Mouse (Mus musculus): ENCODE measurements around the gene Tgm4. TPM values are rescaled to one million over a fixed set of nuclear protein-coding genes. Genes with fewer than 3 reads are reported as not detected.

Gene Tgm4
- 1 to 10 TPM; 1.5 to 2.4 TPM for total RNA-seq (2021)
- long read RNA-seq, partial matches to known transcripts = 0 of 3 reads
- long read RNA-seq, other reads (novel, unspliced or antisense) = 3 of 3 reads

DNA sequence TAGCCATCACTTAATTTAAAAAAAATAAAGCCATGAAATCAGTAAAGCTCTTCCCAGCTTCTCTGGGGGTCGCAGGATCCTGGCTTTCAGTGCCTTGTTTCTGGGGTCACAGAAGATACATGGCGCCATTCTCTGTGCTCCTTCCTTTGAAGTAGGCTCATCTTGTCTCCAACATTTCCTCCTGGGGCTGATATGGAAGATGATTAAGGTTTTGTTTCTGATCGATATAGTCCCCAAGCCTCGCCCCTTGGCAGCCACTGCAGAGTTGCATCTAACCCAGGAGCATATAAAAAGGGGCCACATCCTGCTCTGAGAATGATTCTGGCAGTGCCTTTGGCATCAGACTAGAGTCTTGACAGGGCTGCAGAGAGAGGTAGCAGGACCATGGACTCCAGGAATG lies at the start of gene Tgm4:
Gene Tgm4 (plus strand): TSS at position 301 of the 400 bp plus-strand sequence.
- no peak for DNase-seq (ENCODE audit: low spot score in 2 of 2)

DNA sequence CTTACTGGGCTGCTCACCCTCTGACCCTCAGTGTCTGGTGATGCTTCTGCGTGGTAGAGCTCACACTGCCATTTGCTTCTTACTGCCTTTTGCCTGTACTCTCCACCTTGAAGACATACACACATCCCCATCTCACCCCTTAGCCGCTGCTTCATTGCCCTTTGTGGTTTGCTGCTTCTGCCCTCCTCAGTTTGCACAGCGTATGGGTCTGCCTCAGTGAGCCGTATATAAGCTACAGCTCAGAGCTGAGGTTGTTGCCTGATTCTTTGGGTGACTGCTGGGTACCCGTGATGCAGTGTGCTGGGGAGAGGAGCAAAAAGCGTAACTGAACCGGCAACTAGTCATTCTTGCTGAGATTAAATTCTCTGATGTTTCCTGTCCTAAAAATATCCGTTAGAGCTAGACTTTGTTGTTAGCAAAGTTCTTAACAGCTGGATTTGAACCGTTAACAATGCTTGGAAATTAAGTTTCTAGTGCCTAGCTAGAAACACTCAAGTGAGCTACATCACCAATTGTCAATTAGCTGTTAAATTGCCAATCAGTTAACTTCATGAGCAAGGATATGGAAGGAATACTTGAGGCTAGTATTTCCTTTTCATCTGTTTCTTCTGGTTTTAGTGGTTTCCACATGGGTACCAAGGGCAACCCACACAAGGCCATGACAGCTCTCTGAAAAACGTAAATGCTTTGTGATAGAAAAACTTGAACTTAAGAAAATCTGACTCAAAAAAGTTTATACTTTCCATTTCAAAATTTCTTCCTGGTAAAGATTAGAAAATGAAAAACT lies 35.9 kb upstream of the Tgm4 start:
- no peak for DNase-seq (ENCODE audit: low spot score in 2 of 2)

DNA sequence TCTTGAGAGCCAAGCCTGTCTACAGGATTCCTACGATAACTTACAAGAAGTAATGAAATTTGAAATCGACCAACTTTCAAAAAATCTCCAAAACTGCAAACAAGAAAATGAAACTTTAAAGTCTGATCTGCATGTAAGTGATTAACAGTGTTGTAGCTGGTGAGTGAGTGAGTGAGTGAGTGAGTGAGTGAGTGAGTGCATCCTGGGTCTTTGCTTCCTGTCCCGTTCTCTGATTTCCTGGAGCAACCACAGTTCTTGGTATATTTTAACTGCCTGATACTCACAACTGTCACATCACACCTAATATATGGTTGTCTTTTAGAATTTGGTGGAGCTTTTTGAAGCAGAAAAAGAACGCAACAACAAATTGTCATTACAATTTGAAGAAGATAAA lies 35.3 kb upstream of the Tgm4 start:
- DNase-seq (ENCODE audit: low spot score in 2 of 2) = no peak

DNA sequence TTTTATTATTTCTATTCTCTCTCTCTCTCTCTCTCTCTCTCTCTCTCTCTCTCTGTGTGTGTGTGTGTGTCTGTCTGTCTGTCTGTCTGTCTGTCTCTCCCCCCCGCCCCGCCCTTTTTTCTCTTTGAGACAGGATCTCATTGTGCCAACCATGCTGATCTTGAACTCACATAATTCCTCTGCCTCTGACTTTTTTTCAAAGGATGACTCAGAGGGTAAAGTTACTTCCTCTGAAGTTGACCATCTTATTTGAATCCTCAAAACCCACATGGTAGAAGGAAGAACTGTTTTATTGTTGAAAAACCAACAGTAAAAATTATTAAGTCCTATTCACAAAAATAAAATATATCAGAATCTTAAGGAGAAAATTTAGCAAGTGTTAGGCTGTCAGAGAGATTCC lies 29.8 kb upstream of the Tgm4 start:
- no peak for DNase-seq (ENCODE audit: low spot score in 2 of 2)

GRCm38 (mm10) chr9:123006071-123006470 lies 28.5 kb upstream of the Tgm4 start:
- DNase-seq (ENCODE audit: low spot score in 2 of 2) = no peak

DNA sequence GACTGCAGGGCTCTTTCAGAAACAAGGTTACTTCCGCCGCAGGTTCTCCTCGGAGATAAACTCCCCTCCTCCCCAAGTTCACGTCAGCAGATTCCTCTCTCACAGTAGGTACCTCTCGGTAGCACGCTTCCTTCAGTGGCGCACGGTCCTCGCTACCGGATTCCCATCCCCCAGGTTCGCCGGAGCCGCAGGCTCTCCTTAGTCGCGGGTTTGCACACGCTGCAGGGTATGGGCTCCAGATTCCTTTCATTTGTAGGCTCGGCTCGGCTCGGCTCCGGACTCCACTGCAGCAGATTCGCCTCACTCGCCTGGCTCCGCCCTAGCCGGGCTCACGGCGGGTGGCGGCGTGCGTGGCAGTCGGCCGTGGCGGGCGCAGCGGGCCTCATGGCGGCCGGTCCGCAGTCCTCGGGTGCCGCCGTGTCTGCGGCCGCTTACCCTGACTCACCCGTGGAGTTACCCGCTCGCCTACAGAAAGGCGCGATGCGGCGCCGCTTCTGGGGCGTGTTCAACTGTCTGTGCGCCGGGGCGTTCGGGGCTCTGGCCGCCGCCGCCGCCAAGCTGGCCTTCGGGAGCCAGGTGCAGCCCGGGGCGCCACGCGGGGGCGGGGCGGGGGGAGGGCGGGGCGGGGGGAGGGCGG lies 13.4 kb upstream of the Tgm4 start, which contains the start of gene Tmem42:
Gene Tmem42 (plus strand): TSS at position 332 of the 637 bp plus-strand sequence.
- DNase-seq (ENCODE audit: low spot score in 2 of 2) = peak; percentile 81 to 90

GRCm38 (mm10) chr9:123021636-123022379 lies 12.7 kb upstream of the Tgm4 start:
- peak; percentile 4 to 28 for DNase-seq (ENCODE audit: low spot score in 2 of 2)

GRCm38 (mm10) chr9:123024201-123024600 lies 10.3 kb upstream of the Tgm4 start:
- DNase-seq (ENCODE audit: low spot score in 2 of 2) = no peak

DNA sequence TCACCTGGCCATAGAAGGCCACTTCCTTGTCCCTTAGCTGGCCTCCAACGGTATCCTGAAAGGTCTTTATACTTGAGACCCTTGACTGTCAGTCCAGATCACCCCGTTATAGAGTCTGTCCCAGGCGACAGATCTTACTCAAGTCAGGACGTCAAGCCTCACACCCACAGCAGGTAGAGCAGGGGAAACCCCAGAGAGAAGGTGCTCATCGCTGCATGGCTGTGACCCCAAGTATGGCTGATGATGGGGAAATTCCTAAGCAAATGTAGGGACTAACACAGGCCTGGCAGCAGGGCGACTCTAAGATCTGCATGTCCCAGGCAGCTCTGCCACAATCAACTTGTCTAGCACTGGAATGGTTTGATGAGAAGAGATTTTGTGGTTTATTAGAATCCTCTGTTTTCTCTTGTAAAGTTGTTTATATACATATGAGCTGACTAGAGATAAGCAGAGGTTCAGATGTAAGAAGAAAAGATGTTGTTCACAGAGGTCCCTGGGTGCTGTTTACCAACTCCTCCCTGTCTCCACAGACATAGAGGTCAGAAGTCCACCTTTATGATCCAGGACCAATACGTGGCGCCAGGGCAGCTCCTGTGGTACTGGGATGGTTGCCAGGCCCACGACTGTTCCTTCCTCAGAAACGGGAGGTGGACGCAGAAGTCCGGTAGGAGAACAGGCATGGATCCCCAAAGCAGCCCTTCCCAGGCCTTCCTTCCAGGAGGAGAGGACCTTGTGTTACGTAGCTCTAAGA lies 2.9 kb upstream of the Tgm4 start:
- no peak for DNase-seq (ENCODE audit: low spot score in 2 of 2)

DNA sequence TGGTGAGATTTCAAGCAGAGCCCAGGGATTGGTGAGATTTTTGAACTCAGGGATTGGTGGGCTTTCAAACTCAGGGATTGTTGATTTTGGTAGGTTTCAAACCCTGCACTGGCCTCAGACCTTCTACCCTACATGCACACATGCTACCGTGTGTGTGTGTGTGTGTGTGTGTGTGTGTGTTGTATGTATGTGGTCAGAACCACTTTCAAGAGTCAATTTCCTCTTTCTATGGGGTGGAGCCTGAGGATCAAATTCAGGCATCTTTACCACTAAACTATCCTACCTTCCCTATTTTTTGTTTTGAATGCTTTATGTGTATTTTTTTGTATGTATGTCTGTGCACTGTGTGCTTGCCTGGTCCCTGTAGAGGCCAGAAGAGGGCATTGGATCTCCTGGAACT lies 13.1 kb downstream of the Tgm4 start:
- no peak for DNase-seq (ENCODE audit: low spot score in 2 of 2)

GRCm38 (mm10) chr9:123058724-123059292 lies 24.3 kb downstream of the Tgm4 start:
- no peak for DNase-seq (ENCODE audit: low spot score in 2 of 2)

DNA sequence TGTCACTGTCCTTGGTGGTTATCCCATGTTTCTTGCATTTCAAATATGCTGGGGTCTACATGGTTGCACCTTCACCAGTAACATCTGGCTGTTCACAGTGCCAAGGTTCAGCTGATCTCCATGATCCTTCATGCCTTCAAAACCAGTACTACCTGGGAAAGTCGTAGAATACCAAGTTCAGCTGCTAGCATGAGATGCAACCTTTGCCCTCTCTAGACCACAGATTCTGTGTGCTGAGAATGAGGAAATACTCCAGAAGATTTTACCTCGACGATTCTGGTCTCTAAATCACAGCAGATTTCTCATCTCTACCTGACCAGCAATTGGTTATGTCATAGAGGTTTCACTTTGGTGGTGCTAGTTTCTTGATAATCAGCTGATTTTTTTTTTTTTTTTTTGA lies 25.6 kb downstream of the Tgm4 start:
- no peak for DNase-seq (ENCODE audit: low spot score in 2 of 2)

- DNase-seq (ENCODE audit: low spot score in 2 of 2) = no peak
These were observed 44.6 kb downstream of the Tgm4 start for GRCm38 (mm10) chr9:123079149-123079548.

- no peak for DNase-seq (ENCODE audit: low spot score in 2 of 2)
These were observed 45.8 kb downstream of the Tgm4 start for GRCm38 (mm10) chr9:123080355-123080754.

DNA sequence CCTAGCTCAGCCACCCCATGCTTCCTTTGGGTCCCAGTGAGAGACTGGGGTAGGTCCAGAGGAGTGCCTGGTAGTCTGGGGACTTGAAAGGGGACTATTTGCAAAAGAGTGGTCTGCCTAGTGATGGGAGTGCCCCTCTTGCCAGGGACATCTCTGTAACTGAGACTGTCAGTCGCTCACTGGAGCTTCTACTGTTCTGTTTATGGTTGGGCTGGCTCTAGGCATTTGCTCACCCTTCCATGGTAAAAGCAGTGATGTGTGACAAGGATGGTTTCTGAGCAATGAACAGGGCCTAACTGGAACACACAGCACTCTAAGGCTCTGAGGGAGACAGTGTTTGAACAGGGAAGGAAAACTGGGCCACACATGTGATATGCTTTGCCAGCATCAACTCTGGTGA lies 46.3 kb downstream of the Tgm4 start:
- no peak for DNase-seq (ENCODE audit: low spot score in 2 of 2)

DNA sequence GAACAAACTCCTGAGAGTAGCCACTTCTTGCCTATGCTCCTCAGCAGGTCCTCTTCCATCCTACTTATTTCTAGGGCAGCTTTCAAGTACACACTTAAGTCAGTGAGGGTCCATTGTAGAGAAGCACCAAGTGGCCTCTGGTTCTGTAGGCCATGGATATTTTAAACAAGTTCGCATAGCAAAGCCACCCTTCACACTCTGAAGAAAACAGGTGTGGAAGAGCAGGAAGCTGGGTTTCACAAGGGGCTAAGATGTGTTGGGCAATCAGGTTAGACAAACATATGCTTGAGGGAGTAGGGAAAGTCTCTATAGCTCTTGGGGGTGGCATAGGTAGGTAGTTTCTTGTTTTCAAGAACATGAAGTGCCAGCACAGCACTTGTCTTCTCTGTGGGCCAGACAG lies 50.8 kb downstream of the Tgm4 start:
- no peak for DNase-seq (ENCODE audit: low spot score in 2 of 2)

- no peak for DNase-seq (ENCODE audit: low spot score in 2 of 2)
These were observed 53.0 kb downstream of the Tgm4 start for GRCm38 (mm10) chr9:123087558-123087957.

- DNase-seq (ENCODE audit: low spot score in 2 of 2) = no peak
These were observed 56.3 kb downstream of the Tgm4 start for GRCm38 (mm10) chr9:123090844-123091243.

DNA sequence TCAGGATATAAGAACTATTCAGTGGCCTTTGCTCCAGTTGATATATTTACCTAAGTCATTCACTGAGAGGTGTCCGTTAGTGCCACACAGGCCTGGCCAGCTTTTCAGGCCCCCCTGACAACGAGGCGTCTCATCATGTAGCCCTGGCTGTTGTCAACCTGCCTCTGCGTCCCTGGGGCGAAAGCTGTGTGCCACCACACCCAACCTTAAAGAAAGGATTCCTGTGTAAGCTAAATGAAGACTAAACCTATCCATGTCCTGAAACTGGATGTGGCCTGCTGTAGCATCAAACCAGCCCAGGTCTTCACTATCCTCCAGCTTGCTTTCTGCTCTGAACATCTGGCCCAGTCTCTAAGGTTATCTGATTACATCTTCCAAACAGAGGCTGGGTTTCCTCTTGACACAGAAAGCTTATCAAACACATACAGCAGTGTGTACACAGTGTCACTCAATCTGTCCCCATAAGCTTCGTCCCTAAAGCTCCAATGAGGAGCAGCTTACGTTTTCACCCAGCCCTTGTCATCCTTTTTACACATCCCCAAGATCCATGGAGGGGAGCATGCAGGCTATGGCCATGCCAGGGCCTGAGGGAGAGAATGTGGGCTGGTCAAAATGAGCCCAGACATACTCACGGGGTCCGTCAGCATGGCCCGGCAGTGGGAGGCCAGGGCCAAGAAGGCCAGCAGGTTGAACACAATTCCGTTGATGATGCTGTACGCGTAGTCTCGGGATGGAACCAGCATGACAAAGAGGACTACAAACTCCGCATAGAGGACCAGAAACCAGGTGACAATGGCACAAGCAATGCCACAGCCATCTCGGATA lies 65.3 kb downstream of the Tgm4 start:
- DNase-seq (ENCODE audit: low spot score in 2 of 2) = no peak

- no peak for DNase-seq (ENCODE audit: low spot score in 2 of 2)
These were observed 68.9 kb downstream of the Tgm4 start for GRCm38 (mm10) chr9:123103425-123103824.

Measured in layer of hippocampus, adult 18-20 months (tissue).